Mouse (Mus musculus) heart, embryonic 11.5 days (tissue): ENCODE results near the gene Top1. TPM values are rescaled to one million over a fixed set of nuclear protein-coding genes. Genes with fewer than 3 reads are reported as not detected.

Experiments used
- ATAC-seq: fragments of 200-750 bp; cut with Nextera tagmentation; replicated peaks from 2 replicates; pipeline ENCODE4 v1.8.0; 2017; ENCODE audit warnings: moderate library complexity; ENCODE audit not compliant: insufficient number of reproducible peaks, low FRiP score, low TSS enrichment
- H3K27ac ChIP-seq: fragments of 300-500 bp; sonication (generic); 2 replicates; pipeline ENCODE4 v1.5.1; 2014; ENCODE audit warnings: mild to moderate bottlenecking, low read depth, low read length
- H3K27me3 ChIP-seq: fragments of 300-500 bp; sonication (generic); 2 replicates; pipeline ENCODE4 v1.6.1; 2014; ENCODE audit warnings: mild to moderate bottlenecking, low read length, mixed read lengths; ENCODE audit not compliant: control insufficient read depth, insufficient read depth
- H3K36me3 ChIP-seq: fragments of 300-500 bp; sonication (generic); 2 replicates; pipeline ENCODE4 v1.6.1; 2014; ENCODE audit warnings: mild to moderate bottlenecking, low read length, moderate library complexity, mixed read lengths; ENCODE audit not compliant: control insufficient read depth, insufficient read depth
- H3K4me1 ChIP-seq: fragments of 300-500 bp; sonication (generic); 2 replicates; pipeline ENCODE4 v1.6.1; 2014; ENCODE audit warnings: low read length; ENCODE audit not compliant: control insufficient read depth, insufficient read depth
- H3K4me2 ChIP-seq: fragments of 300-500 bp; sonication (generic); 2 replicates; pipeline ENCODE4 v1.6.1; 2014; ENCODE audit warnings: mild to moderate bottlenecking, moderate library complexity
- H3K4me3 ChIP-seq: fragments of 300-500 bp; sonication (generic); 2 replicates; pipeline ENCODE4 v1.5.1; 2014; ENCODE audit warnings: low read depth, low read length
- H3K9ac ChIP-seq: fragments of 300-500 bp; sonication (generic); 2 replicates; pipeline ENCODE4 v1.6.1; 2014; ENCODE audit warnings: mild to moderate bottlenecking, low read depth, low read length, moderate library complexity
- H3K9me3 ChIP-seq: fragments of 300-500 bp; sonication (generic); replicated peaks from 2 replicates; pipeline ENCODE4 v1.6.1; 2016; ENCODE audit warnings: low read length; ENCODE audit not compliant: control insufficient read depth
- WGBS: fragments of 180-500 bp; shearing (Covaris S2); extraction: QIAGEN DNeasy Blood & Tissue Kit; methylation state at CpG from one replicate; pipeline ENCODE4 v1.1.7; 2014; ENCODE audit not compliant: insufficient replicate concordance; 5-methylcytosine and 5-hydroxymethylcytosine counted together
- polyA plus RNA-seq: library from polyadenylated mRNA; unstranded; fragments of >200 nt; fragmentation: Nextera tagmentation; extraction: Ambion mirVana; gene quantifications from 2 replicates; pipeline ENCODE4 v1.2.1, GENCODE M21; 2014

Top1 gene
- polyA plus RNA-seq, 1 experiment from 2014 or later: 65.4 TPM

GRCm38 (mm10) chr2:160648097-160648496, 2.4 kb downstream of the Top1 start:
- Histone ChIP-seq H3K4me1 (peaks cover 13% of the 10 kb centered on the region), H3K36me3 (0 out of 2 replicates have a peak, but pooled peaks cover 2% of the 10 kb centered on the region), H3K4me2 (peak overlapping the region; percentile 64), H3K4me3 (peak overlapping the region; percentile 94), H3K27ac (no peak overlapping the region), H3K9me3 (no peaks in the 10 kb centered on the region), H3K27me3 (no peaks in the 10 kb centered on the region), H3K9ac (peak overlapping the region; percentile 63; the same call in 1 of the 2 replicates)
- WGBS: 27% methylated on average over 2 of the region's 2 CpGs
- ATAC-seq: no peak

- ATAC-seq: no peak
- H3K4me3 ChIP-seq: peak overlapping the region; percentile 8; the same call in 1 of the 2 replicates
- no peaks in the 10 kb centered on the region for H3K9me3 ChIP-seq
- no peak overlapping the region for H3K9ac ChIP-seq
- H3K4me1 ChIP-seq: peaks cover 14% of the 10 kb centered on the region
- H3K27ac ChIP-seq: no peak overlapping the region
- H3K27me3 ChIP-seq: no peaks in the 10 kb centered on the region
- H3K36me3 ChIP-seq: peaks cover 3% of the 10 kb centered on the region; the same call in 1 of the 2 replicates
- 88% methylated on average over 2 of the region's 2 CpGs for WGBS
- H3K4me2 ChIP-seq: peak overlapping the region; percentile 59
These were observed 3.4 kb downstream of the Top1 start for GRCm38 (mm10) chr2:160649072-160649471.

- Histone ChIP-seq H3K27ac (no peak overlapping the region), H3K36me3 (peaks cover 12% of the 10 kb centered on the region), H3K4me1 (peaks cover 16% of the 10 kb centered on the region), H3K9me3 (no peaks in the 10 kb centered on the region), H3K9ac (no peak overlapping the region), H3K4me2 (no peak overlapping the region), H3K27me3 (no peaks in the 10 kb centered on the region), H3K4me3 (no peak overlapping the region)
- WGBS: 69% methylated on average over 2 of the region's 2 CpGs
- no peak for ATAC-seq
These were observed 5.5 kb downstream of the Top1 start for GRCm38 (mm10) chr2:160651165-160651564.

- WGBS: 80% methylated on average over 2 of the region's 2 CpGs
- no peak overlapping the region for H3K4me2 ChIP-seq
- no peaks in the 10 kb centered on the region for H3K9me3 ChIP-seq
- H3K27ac ChIP-seq: no peak overlapping the region
- H3K9ac ChIP-seq: no peak overlapping the region
- peaks cover 13% of the 10 kb centered on the region for H3K36me3 ChIP-seq
- no peaks in the 10 kb centered on the region for H3K27me3 ChIP-seq
- H3K4me3 ChIP-seq: no peak overlapping the region
- H3K4me1 ChIP-seq: peaks cover 11% of the 10 kb centered on the region
- no peak for ATAC-seq
These were observed 7.5 kb downstream of the Top1 start for GRCm38 (mm10) chr2:160653218-160653617.

GRCm38 (mm10) chr2:160655561-160655960, 9.9 kb downstream of the Top1 start:
- peaks cover 14% of the 10 kb centered on the region for H3K36me3 ChIP-seq
- no peak overlapping the region for H3K27ac ChIP-seq
- H3K27me3 ChIP-seq: no peaks in the 10 kb centered on the region
- no peaks in the 10 kb centered on the region for H3K9me3 ChIP-seq
- WGBS: 100% methylated on average over 1 of the region's 1 CpGs
- no peak overlapping the region for H3K4me2 ChIP-seq
- peaks cover 8% of the 10 kb centered on the region; the same call in 1 of the 2 replicates for H3K4me1 ChIP-seq
- no peak for ATAC-seq
- no peak overlapping the region for H3K4me3 ChIP-seq
- H3K9ac ChIP-seq: no peak overlapping the region

GRCm38 (mm10) chr2:160656234-160656633, 10.5 kb downstream of the Top1 start:
- no peaks in the 10 kb centered on the region for H3K9me3 ChIP-seq
- H3K27ac ChIP-seq: no peak overlapping the region
- no peak overlapping the region for H3K4me3 ChIP-seq
- H3K27me3 ChIP-seq: no peaks in the 10 kb centered on the region
- H3K4me1 ChIP-seq: peaks cover 8% of the 10 kb centered on the region; the same call in 1 of the 2 replicates
- no peak overlapping the region for H3K4me2 ChIP-seq
- 91% methylated on average over 1 of the region's 1 CpGs for WGBS
- no peak overlapping the region for H3K9ac ChIP-seq
- ATAC-seq: no peak
- peaks cover 14% of the 10 kb centered on the region for H3K36me3 ChIP-seq

GRCm38 (mm10) chr2:160657801-160658442, 12.2 kb downstream of the Top1 start:
- peaks cover 15% of the 10 kb centered on the region for H3K36me3 ChIP-seq
- peaks cover 6% of the 10 kb centered on the region; the same call in 1 of the 2 replicates for H3K4me1 ChIP-seq
- peak; percentile 80; the same call in 1 of the 2 replicates for ATAC-seq
- WGBS: 87% methylated on average over 12 of the region's 13 CpGs
- H3K27me3 ChIP-seq: no peaks in the 10 kb centered on the region
- H3K4me3 ChIP-seq: no peak overlapping the region
- no peak overlapping the region for H3K27ac ChIP-seq
- no peak overlapping the region for H3K4me2 ChIP-seq
- no peak overlapping the region for H3K9ac ChIP-seq
- H3K9me3 ChIP-seq: no peaks in the 10 kb centered on the region

- no peak for ATAC-seq
- Histone ChIP-seq H3K4me1 (peaks cover 2% of the 10 kb centered on the region; the same call in 1 of the 2 replicates), H3K9me3 (no peaks in the 10 kb centered on the region), H3K27ac (no peak overlapping the region), H3K4me2 (no peak overlapping the region), H3K36me3 (peaks cover 15% of the 10 kb centered on the region), H3K9ac (no peak overlapping the region), H3K27me3 (no peaks in the 10 kb centered on the region), H3K4me3 (no peak overlapping the region)
These were observed 13.1 kb downstream of the Top1 start for GRCm38 (mm10) chr2:160658811-160659210.

- Histone ChIP-seq H3K9me3 (no peaks in the 10 kb centered on the region), H3K36me3 (peaks cover 3% of the 10 kb centered on the region; the same call in 1 of the 2 replicates), H3K9ac (no peak overlapping the region), H3K27ac (no peak overlapping the region), H3K4me2 (no peak overlapping the region), H3K4me1 (peaks cover 3% of the 10 kb centered on the region; the same call in 1 of the 2 replicates), H3K4me3 (no peak overlapping the region), H3K27me3 (no peaks in the 10 kb centered on the region)
- ATAC-seq: no peak
These were observed 18.7 kb downstream of the Top1 start for GRCm38 (mm10) chr2:160664421-160664820.
